Mouse (Mus musculus): ENCODE results near the gene Tbc1d30. TPM values are rescaled to one million over a fixed set of nuclear protein-coding genes. Genes with fewer than 3 reads are reported as not detected.

The Tbc1d30 gene
- polyA plus RNA-seq, 1 experiment from 2014 or later, result 1.4 TPM

GRCm38 (mm10) chr10:121310511-121311221, 40.4 kb downstream of the Tbc1d30 start:
- H3K9ac ChIP-seq, result peak overlapping the region; percentile 61
- H3K27me3 ChIP-seq, result peaks cover 56% of the 10 kb centered on the region
- H3K4me2 ChIP-seq, result peak overlapping the region; percentile 100
- ATAC-seq (replicated peaks; ENCODE audit: insufficient number of reproducible peaks, insufficient read depth, low FRiP score, low read depth), result peak; percentile 73
- under 1% methylated on average over 77 of the region's 77 CpGs for WGBS
- no peaks in the 10 kb centered on the region for H3K9me3 ChIP-seq (replicated peaks)
- peak overlapping the region; percentile 71 for H3K4me3 ChIP-seq
- no peaks in the 10 kb centered on the region for H3K36me3 ChIP-seq
- H3K4me1 ChIP-seq (replicated peaks), result peaks cover 21% of the 10 kb centered on the region
- H3K27ac ChIP-seq, result no peak overlapping the region

DNA sequence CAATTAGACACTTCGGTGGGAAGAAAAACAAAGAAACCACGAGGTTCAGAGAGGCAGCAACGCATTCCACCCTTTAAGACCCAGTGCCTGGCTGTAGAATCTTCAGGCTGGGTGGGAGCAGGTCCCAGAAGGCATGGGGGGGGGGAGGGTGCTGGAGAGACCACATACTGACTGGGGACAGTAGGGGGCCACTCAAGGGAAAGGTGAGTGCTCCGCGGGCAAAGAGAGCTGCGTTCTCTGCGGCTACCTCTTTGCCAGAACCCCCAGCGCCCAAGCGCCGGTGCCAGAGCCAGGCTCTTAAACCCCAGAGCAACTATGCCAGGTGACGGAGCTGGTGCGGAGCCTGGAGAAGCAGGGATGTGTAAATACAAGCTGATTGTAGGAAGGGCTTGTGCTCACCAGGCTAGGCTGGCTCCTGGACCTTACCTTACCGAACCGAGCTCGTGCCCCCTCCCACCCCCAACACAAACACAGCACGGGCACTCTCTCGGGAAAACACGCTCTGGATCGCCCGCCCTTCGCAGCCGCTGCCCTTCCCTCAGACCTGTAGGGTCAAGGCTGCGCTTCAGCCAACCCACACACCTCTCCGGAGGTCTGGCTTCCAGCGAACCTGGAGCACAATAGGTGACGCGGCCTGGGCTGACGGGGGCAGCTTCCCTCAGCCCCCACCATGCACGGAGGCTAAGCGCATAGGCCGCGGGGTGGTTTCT, 41.1 kb downstream of the Tbc1d30 start:
- Histone ChIP-seq H3K4me2 (peak overlapping the region; percentile 100), H3K4me3 (peak overlapping the region; percentile 71), H3K4me1 (replicated peaks) (peaks cover 19% of the 10 kb centered on the region), H3K9me3 (replicated peaks) (no peaks in the 10 kb centered on the region), H3K36me3 (no peaks in the 10 kb centered on the region), H3K27me3 (peaks cover 56% of the 10 kb centered on the region), H3K9ac (peak overlapping the region; percentile 61), H3K27ac (no peak overlapping the region)
- WGBS, result 1% methylated on average over 32 of the region's 32 CpGs
- ATAC-seq (replicated peaks; ENCODE audit: insufficient number of reproducible peaks, insufficient read depth, low FRiP score, low read depth), result no peak; the same call in 1 of the 2 replicates

GRCm38 (mm10) chr10:121309123-121309655, 41.9 kb downstream of the Tbc1d30 start:
- no peak overlapping the region for H3K4me3 ChIP-seq
- no peak overlapping the region for H3K27ac ChIP-seq
- H3K36me3 ChIP-seq, result no peaks in the 10 kb centered on the region
- peaks cover 55% of the 10 kb centered on the region for H3K27me3 ChIP-seq
- H3K4me1 ChIP-seq (replicated peaks), result peaks cover 16% of the 10 kb centered on the region
- WGBS, result 32% methylated on average over 11 of the region's 11 CpGs
- H3K9ac ChIP-seq, result no peak overlapping the region
- H3K4me2 ChIP-seq, result peak overlapping the region; percentile 100; the same call in 1 of the 2 replicates
- ATAC-seq (replicated peaks; ENCODE audit: insufficient number of reproducible peaks, insufficient read depth, low FRiP score, low read depth), result no peak
- H3K9me3 ChIP-seq (replicated peaks), result no peaks in the 10 kb centered on the region

- Histone ChIP-seq H3K4me3 (no peak overlapping the region), H3K4me1 (replicated peaks) (peaks cover 8% of the 10 kb centered on the region), H3K4me2 (no peak overlapping the region), H3K36me3 (no peaks in the 10 kb centered on the region), H3K27ac (no peak overlapping the region), H3K9ac (no peak overlapping the region), H3K9me3 (replicated peaks) (no peaks in the 10 kb centered on the region), H3K27me3 (peaks cover 20% of the 10 kb centered on the region)
- 30% methylated on average over 5 of the region's 5 CpGs for WGBS
- peak; percentile 54 for ATAC-seq (replicated peaks; ENCODE audit: insufficient number of reproducible peaks, insufficient read depth, low FRiP score, low read depth)
Measured at GRCm38 (mm10) chr10:121305441-121305840, 45.6 kb downstream of the Tbc1d30 start.

GRCm38 (mm10) chr10:121303559-121303958, 47.5 kb downstream of the Tbc1d30 start:
- Histone ChIP-seq H3K4me3 (no peak overlapping the region), H3K27me3 (peaks cover 3% of the 10 kb centered on the region; the same call in 1 of the 2 replicates), H3K27ac (no peak overlapping the region), H3K36me3 (no peaks in the 10 kb centered on the region), H3K9me3 (replicated peaks) (no peaks in the 10 kb centered on the region), H3K4me1 (replicated peaks) (no peaks in the 10 kb centered on the region), H3K9ac (no peak overlapping the region), H3K4me2 (no peak overlapping the region)
- ATAC-seq (replicated peaks; ENCODE audit: insufficient number of reproducible peaks, insufficient read depth, low FRiP score, low read depth), result no peak
- 76% methylated on average over 3 of the region's 3 CpGs for WGBS

DNA sequence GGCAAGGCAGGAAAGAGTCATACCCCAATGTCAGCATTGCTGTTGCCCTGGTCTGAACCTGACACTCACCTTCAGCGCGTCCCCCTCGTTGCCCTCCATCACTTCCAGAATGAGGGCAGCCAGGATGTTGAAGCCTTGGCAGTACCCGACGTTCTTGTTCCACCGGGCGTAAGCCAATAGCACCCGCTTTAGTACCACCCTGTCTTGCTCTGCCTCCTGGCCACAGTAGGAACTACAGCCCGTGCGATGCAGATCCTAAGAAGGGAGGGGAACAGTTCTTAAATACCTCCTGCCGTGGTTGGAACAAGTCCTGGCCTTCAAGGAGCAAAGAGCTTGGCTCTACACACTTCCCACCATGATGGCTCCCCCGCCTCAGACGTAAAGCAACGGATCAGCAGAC, 49.2 kb downstream of the Tbc1d30 start:
- H3K27ac ChIP-seq, result no peak overlapping the region
- WGBS, result 81% methylated on average over 14 of the region's 14 CpGs
- no peak for ATAC-seq (replicated peaks; ENCODE audit: insufficient number of reproducible peaks, insufficient read depth, low FRiP score, low read depth)

GRCm38 (mm10) chr10:121300659-121301058, 50.4 kb downstream of the Tbc1d30 start:
- Histone ChIP-seq H3K4me1 (replicated peaks) (peaks cover 9% of the 10 kb centered on the region), H3K4me3 (no peak overlapping the region), H3K9ac (no peak overlapping the region), H3K4me2 (no peak overlapping the region), H3K27ac (no peak overlapping the region), H3K27me3 (no peaks in the 10 kb centered on the region; the same call in 1 of the 2 replicates), H3K36me3 (no peaks in the 10 kb centered on the region), H3K9me3 (replicated peaks) (no peaks in the 10 kb centered on the region)
- WGBS, result 82% methylated on average over 7 of the region's 7 CpGs
- ATAC-seq (replicated peaks; ENCODE audit: insufficient number of reproducible peaks, insufficient read depth, low FRiP score, low read depth), result no peak

More for the DNA sequence above, 49.2 kb downstream of the Tbc1d30 start:
- no peaks in the 10 kb centered on the region for H3K9me3 ChIP-seq (replicated peaks)
- H3K36me3 ChIP-seq, result no peaks in the 10 kb centered on the region
- no peaks in the 10 kb centered on the region; the same call in 1 of the 2 replicates for H3K27me3 ChIP-seq
- peaks cover 9% of the 10 kb centered on the region for H3K4me1 ChIP-seq (replicated peaks)
- no peak overlapping the region for H3K9ac ChIP-seq
- H3K4me2 ChIP-seq, result no peak overlapping the region
- no peak overlapping the region for H3K4me3 ChIP-seq

DNA sequence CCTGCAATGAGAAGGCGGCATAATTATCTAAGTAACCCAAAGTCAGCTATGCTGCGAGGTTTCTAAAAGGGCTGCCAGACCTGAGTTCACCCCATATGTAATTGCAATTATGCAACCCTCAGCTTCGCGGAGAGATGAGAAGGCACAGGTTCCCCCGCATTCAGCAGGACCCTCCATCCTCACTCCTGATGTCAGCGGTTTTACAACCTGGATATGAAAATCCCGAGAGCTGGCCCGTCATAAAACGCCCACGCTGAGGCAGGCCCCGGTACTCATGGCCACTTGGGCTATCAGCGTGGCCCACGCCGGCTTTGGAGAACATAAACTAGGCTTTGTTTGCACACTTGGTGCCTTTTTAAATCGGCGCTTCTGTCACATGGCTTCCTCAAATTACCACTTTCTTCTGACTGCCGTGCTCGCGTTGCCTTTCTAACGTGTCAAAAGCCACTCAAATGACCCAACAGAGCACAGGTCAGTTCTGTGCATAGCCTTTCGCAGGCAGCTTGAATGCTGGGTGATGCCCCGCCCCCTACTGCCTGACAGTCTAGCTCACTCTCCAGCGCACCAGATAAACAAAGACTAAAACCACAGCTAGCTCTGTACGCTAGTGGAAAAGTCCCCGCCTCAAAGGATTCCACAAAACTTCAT, 53.9 kb downstream of the Tbc1d30 start:
- no peak overlapping the region for H3K27ac ChIP-seq
- WGBS, result 23% methylated on average over 25 of the region's 25 CpGs
- no peaks in the 10 kb centered on the region for H3K36me3 ChIP-seq
- ATAC-seq (replicated peaks; ENCODE audit: insufficient number of reproducible peaks, insufficient read depth, low FRiP score, low read depth), result peak; percentile 61; the same call in 1 of the 2 replicates
- no peaks in the 10 kb centered on the region; the same call in 1 of the 2 replicates for H3K27me3 ChIP-seq
- no peak overlapping the region for H3K9ac ChIP-seq
- H3K4me2 ChIP-seq, result peak overlapping the region; percentile 59
- H3K4me3 ChIP-seq, result peak overlapping the region; percentile 33
- H3K4me1 ChIP-seq (replicated peaks), result peaks cover 9% of the 10 kb centered on the region
- H3K9me3 ChIP-seq (replicated peaks), result no peaks in the 10 kb centered on the region

GRCm38 (mm10) chr10:121294471-121294870, 56.6 kb downstream of the Tbc1d30 start:
- Histone ChIP-seq H3K4me2 (no peak overlapping the region), H3K27ac (no peak overlapping the region), H3K4me1 (replicated peaks) (peaks cover 15% of the 10 kb centered on the region), H3K9me3 (replicated peaks) (no peaks in the 10 kb centered on the region), H3K9ac (no peak overlapping the region), H3K36me3 (no peaks in the 10 kb centered on the region), H3K4me3 (no peak overlapping the region), H3K27me3 (no peaks in the 10 kb centered on the region)
- ATAC-seq (replicated peaks; ENCODE audit: insufficient number of reproducible peaks, insufficient read depth, low FRiP score, low read depth), result no peak
- 71% methylated on average over 16 of the region's 16 CpGs for WGBS

DNA sequence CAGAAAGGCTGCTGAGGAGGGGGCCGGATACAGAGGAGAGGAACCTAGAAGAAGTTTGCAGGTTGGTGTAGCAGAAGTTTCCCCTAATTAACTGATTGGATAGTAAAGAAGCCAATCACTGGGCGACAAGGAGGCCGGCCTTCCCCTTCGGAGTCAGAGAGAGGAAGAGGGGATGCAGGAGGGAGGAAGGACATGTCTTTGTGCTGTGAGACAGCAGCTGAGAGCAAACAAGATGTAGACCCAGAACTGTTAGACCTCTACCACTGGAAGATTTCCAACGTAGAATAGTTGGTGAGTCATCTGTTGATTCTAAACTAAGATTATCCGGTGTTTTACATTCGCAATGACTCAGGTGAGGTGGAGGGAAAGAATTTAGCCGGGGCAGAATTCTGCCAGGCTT, 57.2 kb downstream of the Tbc1d30 start:
- Histone ChIP-seq H3K27me3 (no peaks in the 10 kb centered on the region), H3K4me2 (no peak overlapping the region), H3K4me1 (replicated peaks) (peaks cover 15% of the 10 kb centered on the region), H3K9me3 (replicated peaks) (no peaks in the 10 kb centered on the region), H3K27ac (no peak overlapping the region), H3K4me3 (no peak overlapping the region), H3K9ac (no peak overlapping the region), H3K36me3 (no peaks in the 10 kb centered on the region)
- no peak for ATAC-seq (replicated peaks; ENCODE audit: insufficient number of reproducible peaks, insufficient read depth, low FRiP score, low read depth)
- WGBS, result 64% methylated on average over 8 of the region's 8 CpGs

- Histone ChIP-seq H3K4me1 (replicated peaks) (peaks cover 6% of the 10 kb centered on the region), H3K36me3 (no peaks in the 10 kb centered on the region), H3K4me2 (no peak overlapping the region), H3K9ac (no peak overlapping the region), H3K9me3 (replicated peaks) (no peaks in the 10 kb centered on the region), H3K27ac (no peak overlapping the region), H3K4me3 (no peak overlapping the region), H3K27me3 (no peaks in the 10 kb centered on the region)
- 81% methylated on average over 10 of the region's 10 CpGs for WGBS
- 0 out of 2 replicates have a peak, but pooled peaks have one; percentile 31 for ATAC-seq (replicated peaks; ENCODE audit: insufficient number of reproducible peaks, insufficient read depth, low FRiP score, low read depth)
Measured at GRCm38 (mm10) chr10:121291272-121291917, 59.7 kb downstream of the Tbc1d30 start.

Measured in heart, embryonic 15.5 days (tissue).